Mouse (Mus musculus): ENCODE data around the gene Amotl2.

DNA sequence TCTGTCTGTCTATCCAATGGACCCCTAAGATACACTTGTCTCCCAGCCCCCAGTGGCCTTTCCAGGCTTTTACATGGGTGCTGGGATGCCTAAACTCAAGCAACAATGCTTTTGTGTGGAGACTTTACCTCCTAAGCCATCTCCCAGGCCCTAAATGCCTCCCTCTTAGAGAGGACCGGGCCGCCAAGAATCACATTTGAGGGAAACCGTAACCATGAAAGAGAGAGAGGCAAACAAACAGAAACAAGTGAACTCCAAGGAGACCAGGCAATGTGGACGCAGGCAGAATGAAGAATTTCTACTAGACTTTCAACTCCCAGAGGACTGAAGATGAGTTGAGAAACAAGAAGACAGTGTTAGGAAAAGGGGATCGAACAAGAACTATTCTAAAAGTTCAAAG, 6.0 kb upstream of the Amotl2 start:
- no peak for TF ChIP-seq CTCF (IDR thresholded peaks at IDR 0.05; ENCODE audit: borderline replicate concordance, control insufficient read depth, extremely low read depth, insufficient read depth, low read length, poor library complexity)
- no peak for TF ChIP-seq POLR2A (IDR thresholded peaks at IDR 0.05; ENCODE audit: control insufficient read depth, extremely low read depth, insufficient read depth, low read length, poor library complexity)
